Mouse (Mus musculus) bone marrow, adult 2 months (tissue): ENCODE measurements at regions not wholly inside any gene's neighbourhood (a gene's known extent, or its start where the extent isn't known, plus 50 kb on each side); places are given as distances from the start of the nearest gene placed in this dataset.

Experiments used
- H3K27ac ChIP-seq: fragments of 200-500 bp; 2 replicates; pipeline ENCODE4 v1.5.1; 2012; ENCODE audit warnings: low read depth, mild to moderate bottlenecking, control low read depth, inconsistent platforms, low read length; ENCODE audit not compliant: control insufficient read depth, poor library complexity, insufficient read depth
- H3K4me1 ChIP-seq: fragments of 200-500 bp; 2 replicates; pipeline ENCODE4 v1.6.1; 2011; ENCODE audit warnings: low read length; ENCODE audit not compliant: control insufficient read depth, insufficient read depth
- H3K4me3 ChIP-seq: fragments of 200-500 bp; replicated peaks from 2 replicates; pipeline ENCODE3; 2011; ENCODE audit warnings: mild to moderate bottlenecking, low read depth, low read length, control low read depth; ENCODE audit not compliant: control insufficient read depth
- CTCF ChIP-seq: fragments of 200-500 bp; IDR thresholded peaks from 2 replicates; pipeline ENCODE4 v1.5.1; 2011; ENCODE audit warnings: low read length, control low read depth; ENCODE audit not compliant: control insufficient read depth, insufficient read depth
- POLR2A ChIP-seq: fragments of 200-500 bp; IDR thresholded peaks from 2 replicates; pipeline ENCODE4 v1.6.1; 2011; ENCODE audit warnings: low read depth, mild to moderate bottlenecking, control low read depth, low read length, borderline replicate concordance; ENCODE audit not compliant: control insufficient read depth
- WGBS: fragments of 180-500 bp; shearing (Covaris S2); methylation state at CpG from one replicate; pipeline ENCODE4 v1.1.7; 2018; 5-methylcytosine and 5-hydroxymethylcytosine counted together

- TF ChIP-seq CTCF (no peak), POLR2A (no peak)
- Histone ChIP-seq H3K4me1 (peaks cover 3% of the 10 kb centered on the region), H3K4me3 (no peak overlapping the region), H3K27ac (no peak overlapping the region)
- WGBS, result 84% methylated on average over 6 of the region's 6 CpGs
Observed at GRCm38 (mm10) chr5:64624205-64624604, 179.0 kb upstream of the Klf3 start.

- peaks cover 2% of the 10 kb centered on the region for H3K4me1 ChIP-seq
- H3K4me3 ChIP-seq, result no peak overlapping the region
- no peak overlapping the region for H3K27ac ChIP-seq
- 65% methylated on average over 4 of the region's 4 CpGs for WGBS
- TF ChIP-seq CTCF (no peak), POLR2A (no peak)
Observed at GRCm38 (mm10) chr5:64625421-64625820, 177.8 kb upstream of the Klf3 start.

GRCm38 (mm10) chr5:64625841-64626298 is 177.3 kb upstream of the Klf3 start:
- TF ChIP-seq CTCF, result no peak
- TF ChIP-seq POLR2A, result no peak
- Histone ChIP-seq H3K4me1 (peaks cover 2% of the 10 kb centered on the region), H3K27ac (no peak overlapping the region), H3K4me3 (no peak overlapping the region)
- 3% methylated on average over 6 of the region's 6 CpGs for WGBS

GRCm38 (mm10) chr5:64626351-64626750 is 176.8 kb upstream of the Klf3 start:
- TF ChIP-seq CTCF, result no peak
- no peak for TF ChIP-seq POLR2A
- H3K4me3 ChIP-seq, result no peak overlapping the region
- H3K4me1 ChIP-seq, result peaks cover 2% of the 10 kb centered on the region
- no peak overlapping the region; the same call in 1 of the 2 replicates for H3K27ac ChIP-seq
- 7% methylated on average over 9 of the region's 9 CpGs for WGBS

- Histone ChIP-seq H3K27ac (no peak overlapping the region), H3K4me1 (peaks cover 2% of the 10 kb centered on the region), H3K4me3 (no peak overlapping the region)
- TF ChIP-seq CTCF, result no peak
- TF ChIP-seq POLR2A, result no peak
- WGBS, result 93% methylated on average over 2 of the region's 2 CpGs
Observed at GRCm38 (mm10) chr5:64630582-64630981, 172.6 kb upstream of the Klf3 start.

GRCm38 (mm10) chr5:64632171-64632570 is 171.0 kb upstream of the Klf3 start:
- 86% methylated on average over 5 of the region's 5 CpGs for WGBS
- Histone ChIP-seq H3K4me3 (no peak overlapping the region), H3K4me1 (no peaks in the 10 kb centered on the region; the same call in 1 of the 2 replicates), H3K27ac (no peak overlapping the region)
- TF ChIP-seq POLR2A, result no peak
- TF ChIP-seq CTCF, result no peak

GRCm38 (mm10) chr5:64634008-64634407 is 169.2 kb upstream of the Klf3 start:
- no peaks in the 10 kb centered on the region; the same call in 1 of the 2 replicates for H3K4me1 ChIP-seq
- TF ChIP-seq CTCF (no peak), POLR2A (no peak)
- no peak overlapping the region for H3K27ac ChIP-seq
- no peak overlapping the region for H3K4me3 ChIP-seq
- 83% methylated on average over 8 of the region's 8 CpGs for WGBS

GRCm38 (mm10) chr5:64634721-64635120 is 168.5 kb upstream of the Klf3 start:
- Histone ChIP-seq H3K27ac (no peak overlapping the region), H3K4me3 (no peak overlapping the region), H3K4me1 (no peaks in the 10 kb centered on the region; the same call in 1 of the 2 replicates)
- TF ChIP-seq CTCF (no peak), POLR2A (no peak)
- 13% methylated on average over 4 of the region's 4 CpGs for WGBS

- no peak overlapping the region for H3K27ac ChIP-seq
- H3K4me1 ChIP-seq, result no peaks in the 10 kb centered on the region; the same call in 1 of the 2 replicates
- 79% methylated on average over 3 of the region's 3 CpGs for WGBS
- TF ChIP-seq POLR2A (no peak), CTCF (no peak)
- no peak overlapping the region for H3K4me3 ChIP-seq
Observed at GRCm38 (mm10) chr5:64636301-64636700, 166.9 kb upstream of the Klf3 start.
